Mouse (Mus musculus) small intestine, adult 2 months (tissue): ENCODE measurements around the gene Csk. TPM values are rescaled to one million over a fixed set of nuclear protein-coding genes. Genes with fewer than 3 reads are reported as not detected.

ENCODE experiments used
- H3K27ac ChIP-seq: fragments of 200-500 bp; 2 replicates; pipeline ENCODE4 v1.5.1; 2012; ENCODE audit warnings: low read depth, low read length, control low read depth, inconsistent platforms; ENCODE audit not compliant: insufficient read depth
- H3K27me3 ChIP-seq: fragments of 200-500 bp; 2 replicates; pipeline ENCODE4 v1.6.1; 2012; ENCODE audit warnings: mild to moderate bottlenecking, moderate library complexity, low read length, inconsistent platforms; ENCODE audit not compliant: control insufficient read depth, insufficient read depth
- H3K36me3 ChIP-seq: fragments of 200-500 bp; 2 replicates; pipeline ENCODE4 v1.6.1; 2012; ENCODE audit warnings: mild to moderate bottlenecking, low read length, control low read depth, inconsistent platforms; ENCODE audit not compliant: control insufficient read depth, insufficient read depth
- H3K4me1 ChIP-seq: fragments of 200-500 bp; 2 replicates; pipeline ENCODE4 v1.6.1; 2012; ENCODE audit warnings: low read length, inconsistent platforms, mixed read lengths; ENCODE audit not compliant: control insufficient read depth, insufficient read depth, insufficient read length
- H3K4me3 ChIP-seq: fragments of 200-500 bp; 2 replicates; pipeline ENCODE4 v1.5.1; 2012; ENCODE audit warnings: low read depth, mild to moderate bottlenecking, control low read depth, inconsistent platforms, low read length, moderate library complexity
- CTCF ChIP-seq: fragments of 200-500 bp; IDR thresholded peaks from 2 replicates; pipeline ENCODE4 v1.5.1; 2012; ENCODE audit warnings: low read depth, mild to moderate bottlenecking, control low read depth, inconsistent platforms, low read length, moderate library complexity, mixed read lengths; ENCODE audit not compliant: insufficient replicate concordance, insufficient read length; ENCODE audit errors: extremely low read depth
- POLR2A ChIP-seq: fragments of 200-500 bp; IDR thresholded peaks from 2 replicates; pipeline ENCODE4 v1.6.1; 2012; ENCODE audit warnings: low read depth, mild to moderate bottlenecking, control low read depth, inconsistent platforms, low read length, moderate library complexity
- WGBS: fragments of 180-500 bp; shearing (Covaris S2); methylation state at CpG from one replicate; pipeline ENCODE4 v1.1.7; 2018; 5-methylcytosine and 5-hydroxymethylcytosine counted together
- polyA plus RNA-seq: library from polyadenylated mRNA; depleted of rRNA; stranded (reverse); fragments of >200 nt; gene quantifications from 2 replicates; pipeline ENCODE4 v1.2.3, GENCODE M21; 2012

Csk gene
- polyA plus RNA-seq, 1 experiment = 95.9 TPM

- Histone ChIP-seq H3K4me1 (peaks cover 4% of the 10 kb centered on the region; the same call in 1 of the 2 replicates), H3K36me3 (no peaks in the 10 kb centered on the region), H3K4me3 (no peak overlapping the region), H3K27me3 (no peaks in the 10 kb centered on the region), H3K27ac (no peak overlapping the region)
- 52% methylated on average over 4 of the region's 4 CpGs for WGBS
- TF ChIP-seq POLR2A (no peak), CTCF (no peak)
Measured at GRCm38 (mm10) chr9:57657843-57658242, 4.4 kb upstream of the Csk start.

- H3K4me1 ChIP-seq = peaks cover 4% of the 10 kb centered on the region; the same call in 1 of the 2 replicates
- no peak overlapping the region for H3K27ac ChIP-seq
- no peaks in the 10 kb centered on the region for H3K36me3 ChIP-seq
- no peaks in the 10 kb centered on the region for H3K27me3 ChIP-seq
- H3K4me3 ChIP-seq = no peak overlapping the region
- WGBS = 91% methylated on average over 19 of the region's 19 CpGs
- TF ChIP-seq POLR2A = no peak
- TF ChIP-seq CTCF = no peak
Measured at GRCm38 (mm10) chr9:57656631-57657350, 3.4 kb upstream of the Csk start.

- Histone ChIP-seq H3K4me3 (no peak overlapping the region), H3K27ac (no peak overlapping the region), H3K36me3 (no peaks in the 10 kb centered on the region), H3K4me1 (peaks cover 4% of the 10 kb centered on the region; the same call in 1 of the 2 replicates), H3K27me3 (no peaks in the 10 kb centered on the region)
- TF ChIP-seq CTCF = peak; percentile 97; the same call in 1 of the 2 replicates
- no peak for TF ChIP-seq POLR2A
- 3% methylated on average over 11 of the region's 11 CpGs for WGBS
Measured at GRCm38 (mm10) chr9:57655749-57656148, 2.3 kb upstream of the Csk start.

GRCm38 (mm10) chr9:57654966-57655365, 1.5 kb upstream of the Csk start:
- no peaks in the 10 kb centered on the region for H3K36me3 ChIP-seq
- H3K27me3 ChIP-seq = no peaks in the 10 kb centered on the region
- 95% methylated on average over 1 of the region's 1 CpGs for WGBS
- H3K27ac ChIP-seq = no peak overlapping the region
- H3K4me3 ChIP-seq = no peak overlapping the region
- TF ChIP-seq POLR2A = no peak
- TF ChIP-seq CTCF = no peak
- peaks cover 2% of the 10 kb centered on the region; the same call in 1 of the 2 replicates for H3K4me1 ChIP-seq

GRCm38 (mm10) chr9:57652855-57653254, 576 bp downstream of the Csk start:
- H3K4me1 ChIP-seq = peaks cover 11% of the 10 kb centered on the region
- no peaks in the 10 kb centered on the region for H3K27me3 ChIP-seq
- H3K4me3 ChIP-seq = no peak overlapping the region
- WGBS = 87% methylated on average over 3 of the region's 3 CpGs
- H3K36me3 ChIP-seq = no peaks in the 10 kb centered on the region
- TF ChIP-seq POLR2A = no peak
- no peak for TF ChIP-seq CTCF
- peak overlapping the region; percentile 7; the same call in 1 of the 2 replicates for H3K27ac ChIP-seq

GRCm38 (mm10) chr9:57652351-57652750, 1.1 kb downstream of the Csk start:
- 84% methylated on average over 9 of the region's 9 CpGs for WGBS
- no peak overlapping the region for H3K4me3 ChIP-seq
- no peaks in the 10 kb centered on the region for H3K36me3 ChIP-seq
- TF ChIP-seq POLR2A = no peak
- TF ChIP-seq CTCF = no peak
- no peaks in the 10 kb centered on the region for H3K27me3 ChIP-seq
- peak overlapping the region; percentile 50 for H3K27ac ChIP-seq
- H3K4me1 ChIP-seq = peaks cover 15% of the 10 kb centered on the region

GRCm38 (mm10) chr9:57650786-57651311, 2.6 kb downstream of the Csk start:
- 58% methylated on average over 6 of the region's 6 CpGs for WGBS

More at GRCm38 (mm10) chr9:57650786-57651311, 2.6 kb downstream of the Csk start:
- TF ChIP-seq POLR2A = 0 out of 2 replicates have a peak, but pooled peaks have one; percentile 18
- TF ChIP-seq CTCF = no peak
- no peaks in the 10 kb centered on the region for H3K36me3 ChIP-seq
- H3K27me3 ChIP-seq = no peaks in the 10 kb centered on the region
- peaks cover 21% of the 10 kb centered on the region for H3K4me1 ChIP-seq
- H3K27ac ChIP-seq = peak overlapping the region; percentile 65
- H3K4me3 ChIP-seq = no peak overlapping the region
